Mouse (Mus musculus): ENCODE results near the gene Rab39. TPM values are rescaled to one million over a fixed set of nuclear protein-coding genes. Genes with fewer than 3 reads are reported as not detected.

Gene Rab39
- 3.7 and 3.8 TPM in 2 replicates for polyA plus RNA-seq (2015; fragmentation: Nextera tagmentation; extraction: Ambion mirVana)

DNA sequence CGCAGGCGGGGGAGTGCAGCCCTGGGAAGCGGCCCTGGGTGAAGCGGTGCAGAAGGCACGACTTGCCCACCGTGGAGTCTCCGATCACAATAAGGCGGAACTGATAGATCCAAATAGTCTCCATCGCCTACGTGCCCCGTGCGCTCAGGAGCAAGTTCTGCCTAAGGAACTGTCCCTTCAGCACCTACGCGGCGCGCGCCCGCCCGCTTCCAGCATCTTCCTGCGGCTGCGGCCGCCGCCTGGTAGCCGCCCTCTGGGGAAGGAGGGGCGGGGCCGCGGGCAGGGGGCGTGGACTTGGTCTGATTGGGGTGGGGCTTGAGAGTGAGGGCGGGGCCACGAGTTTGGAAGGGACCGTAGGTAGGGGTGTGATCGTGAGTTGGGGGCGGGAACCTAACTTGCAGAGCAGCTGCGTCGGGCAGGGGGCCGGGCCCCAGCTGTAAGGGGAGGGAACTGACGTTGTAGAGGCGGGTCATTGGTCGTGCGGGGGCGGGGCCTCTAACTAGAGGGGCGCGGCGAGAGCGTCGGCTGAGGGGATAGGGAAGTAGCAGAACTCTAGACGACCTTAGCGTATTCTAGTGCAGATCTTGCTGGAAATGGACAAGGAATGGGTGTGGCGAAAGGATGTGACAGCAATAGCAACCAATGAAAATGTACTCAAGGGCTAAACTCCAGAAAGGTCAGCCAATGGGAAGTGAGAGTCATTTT lies at the start of gene Rab39:
Rab39 (minus strand) TSS at position 241 of the 705 bp plus-strand sequence.
- Histone ChIP-seq H3K4me3 (ENCODE audit: low read length) (peak within 1 kb of the TSS; percentile 79), H3K4me2 (ENCODE audit: low read length) (peak within 1 kb of the TSS; percentile 57), H3K4me1 (ENCODE audit: control insufficient read depth, insufficient read depth, low read depth, low read length) (peaks cover 4% of the 10 kb centered on the region), H3K36me3 (ENCODE audit: control insufficient read depth, insufficient read depth, low read length) (no peaks in the 10 kb centered on the region), H3K9ac (ENCODE audit: low read depth, low read length) (peak within 1 kb of the TSS; percentile 77), H3K27ac (ENCODE audit: low read depth, low read length) (peak within 1 kb of the TSS; percentile 67; the same call in 1 of the 2 replicates), H3K9me3 (ENCODE audit: control insufficient read depth, low read length) (no peaks in the 10 kb centered on the region), H3K27me3 (replicated peaks; ENCODE audit: control insufficient read depth, insufficient read depth, low read length) (no peaks in the 10 kb centered on the region)
- ATAC-seq, result peak; percentile 98
- under 1% methylated on average over 46 of the region's 49 CpGs for WGBS

DNA sequence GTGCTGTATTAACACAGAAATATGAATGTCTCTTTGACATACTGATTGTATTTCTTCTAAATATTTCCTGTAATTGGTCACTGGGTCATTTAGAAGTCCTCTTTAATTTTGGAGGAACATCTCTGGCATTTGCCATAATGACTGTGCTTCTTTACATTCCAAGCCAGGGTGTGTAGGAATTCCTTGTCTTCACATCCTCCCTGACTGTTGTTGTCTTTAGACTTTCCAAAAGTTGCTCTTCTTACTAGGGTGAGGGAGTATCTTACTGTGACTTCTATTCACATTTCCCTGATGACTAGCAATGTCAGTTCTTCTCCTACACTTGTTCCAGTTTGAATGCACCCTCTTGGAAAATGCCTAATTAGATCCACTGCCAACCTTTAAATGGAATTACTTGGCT lies 48.8 kb upstream of the Rab39 start:
- no peaks in the 10 kb centered on the region for H3K36me3 ChIP-seq (ENCODE audit: control insufficient read depth, insufficient read depth, low read length)

GRCm38 (mm10) chr9:53750899-53751298 lies 44.9 kb upstream of the Rab39 start:
- H3K4me3 ChIP-seq (ENCODE audit: low read length), result no peak overlapping the region
- ATAC-seq, result no peak
- H3K27ac ChIP-seq (ENCODE audit: low read depth, low read length), result no peak overlapping the region
- WGBS, result 52% methylated on average over 5 of the region's 5 CpGs
- H3K9me3 ChIP-seq (ENCODE audit: control insufficient read depth, low read length), result no peaks in the 10 kb centered on the region
- H3K27me3 ChIP-seq (replicated peaks; ENCODE audit: control insufficient read depth, insufficient read depth, low read length), result no peaks in the 10 kb centered on the region
- no peak overlapping the region for H3K9ac ChIP-seq (ENCODE audit: low read depth, low read length)
- H3K4me1 ChIP-seq (ENCODE audit: control insufficient read depth, insufficient read depth, low read depth, low read length), result no peaks in the 10 kb centered on the region
- H3K36me3 ChIP-seq (ENCODE audit: control insufficient read depth, insufficient read depth, low read length), result no peaks in the 10 kb centered on the region
- H3K4me2 ChIP-seq (ENCODE audit: low read length), result no peak overlapping the region

More for the DNA sequence above, 48.8 kb upstream of the Rab39 start:
- Histone ChIP-seq H3K27ac (ENCODE audit: low read depth, low read length) (no peak overlapping the region), H3K4me1 (ENCODE audit: control insufficient read depth, insufficient read depth, low read depth, low read length) (no peaks in the 10 kb centered on the region), H3K4me2 (ENCODE audit: low read length) (no peak overlapping the region), H3K9ac (ENCODE audit: low read depth, low read length) (no peak overlapping the region), H3K4me3 (ENCODE audit: low read length) (no peak overlapping the region), H3K27me3 (replicated peaks; ENCODE audit: control insufficient read depth, insufficient read depth, low read length) (no peaks in the 10 kb centered on the region), H3K9me3 (ENCODE audit: control insufficient read depth, low read length) (no peaks in the 10 kb centered on the region)
- ATAC-seq, result no peak

DNA sequence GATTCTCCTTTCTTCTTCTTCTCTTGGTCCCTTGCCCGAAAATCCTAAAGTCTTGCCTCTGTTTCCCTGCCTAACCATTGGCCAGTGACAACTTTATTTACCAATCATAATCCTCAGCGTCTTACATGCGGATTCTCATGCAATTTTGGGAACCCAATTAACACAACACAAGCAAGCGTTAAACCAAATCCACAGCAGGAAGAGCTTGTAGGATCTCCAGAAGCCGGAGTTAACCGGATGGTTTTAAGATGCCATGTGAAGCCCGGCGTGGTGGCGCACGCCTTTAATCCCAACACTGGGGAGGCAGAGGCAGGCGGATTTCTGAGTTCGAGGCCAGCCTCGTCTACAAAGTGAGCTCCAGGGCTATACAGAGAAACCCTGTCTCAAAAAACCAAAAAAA lies 44.4 kb upstream of the Rab39 start:
- 88% methylated on average over 13 of the region's 13 CpGs for WGBS
- Histone ChIP-seq H3K4me1 (ENCODE audit: control insufficient read depth, insufficient read depth, low read depth, low read length) (no peaks in the 10 kb centered on the region), H3K36me3 (ENCODE audit: control insufficient read depth, insufficient read depth, low read length) (no peaks in the 10 kb centered on the region), H3K9ac (ENCODE audit: low read depth, low read length) (no peak overlapping the region), H3K9me3 (ENCODE audit: control insufficient read depth, low read length) (no peaks in the 10 kb centered on the region), H3K27ac (ENCODE audit: low read depth, low read length) (no peak overlapping the region), H3K27me3 (replicated peaks; ENCODE audit: control insufficient read depth, insufficient read depth, low read length) (no peaks in the 10 kb centered on the region), H3K4me3 (ENCODE audit: low read length) (no peak overlapping the region), H3K4me2 (ENCODE audit: low read length) (no peak overlapping the region)
- ATAC-seq, result no peak

DNA sequence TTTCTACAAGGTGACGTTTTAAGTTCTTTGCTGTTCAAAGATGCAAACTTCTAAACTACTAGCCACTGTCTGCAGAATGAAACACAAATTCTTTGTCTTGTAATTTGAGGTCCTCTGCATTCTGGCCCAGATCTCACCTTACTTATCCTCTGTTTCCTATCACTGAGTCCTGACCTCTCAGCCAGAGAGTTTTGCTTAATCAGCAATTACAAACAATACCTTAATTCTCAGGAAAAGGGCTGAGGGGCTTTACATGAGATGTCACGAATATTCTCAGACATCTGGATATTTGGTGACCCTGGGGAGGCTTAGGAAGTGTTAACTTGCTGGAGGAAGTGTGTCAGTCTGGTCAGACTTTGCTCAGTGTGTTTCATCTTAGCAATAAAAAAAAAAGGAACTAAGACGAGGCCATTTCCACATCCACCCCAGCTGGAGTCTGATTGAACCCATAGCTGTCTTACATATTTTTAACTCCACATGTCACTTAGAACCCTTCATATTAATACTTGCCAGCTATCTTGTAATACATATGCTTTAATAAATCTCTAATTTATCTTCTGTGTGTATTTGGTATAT lies 34.9 kb upstream of the Rab39 start:
- Histone ChIP-seq H3K36me3 (ENCODE audit: control insufficient read depth, insufficient read depth, low read length) (no peaks in the 10 kb centered on the region), H3K27ac (ENCODE audit: low read depth, low read length) (no peak overlapping the region), H3K4me2 (ENCODE audit: low read length) (no peak overlapping the region), H3K9ac (ENCODE audit: low read depth, low read length) (no peak overlapping the region), H3K9me3 (ENCODE audit: control insufficient read depth, low read length) (no peaks in the 10 kb centered on the region), H3K4me3 (ENCODE audit: low read length) (no peak overlapping the region), H3K4me1 (ENCODE audit: control insufficient read depth, insufficient read depth, low read depth, low read length) (no peaks in the 10 kb centered on the region), H3K27me3 (replicated peaks; ENCODE audit: control insufficient read depth, insufficient read depth, low read length) (no peaks in the 10 kb centered on the region)
- 68% methylated on average over 3 of the region's 3 CpGs for WGBS
- no peak for ATAC-seq

- peak overlapping the region; percentile 67; the same call in 1 of the 2 replicates for H3K27ac ChIP-seq (ENCODE audit: low read depth, low read length)
- no peaks in the 10 kb centered on the region for H3K9me3 ChIP-seq (ENCODE audit: control insufficient read depth, low read length)
- ATAC-seq, result peak; percentile 24
- peak overlapping the region; percentile 79 for H3K4me3 ChIP-seq (ENCODE audit: low read length)
- peak overlapping the region; percentile 77 for H3K9ac ChIP-seq (ENCODE audit: low read depth, low read length)
- H3K36me3 ChIP-seq (ENCODE audit: control insufficient read depth, insufficient read depth, low read length), result no peaks in the 10 kb centered on the region
- H3K27me3 ChIP-seq (replicated peaks; ENCODE audit: control insufficient read depth, insufficient read depth, low read length), result no peaks in the 10 kb centered on the region
- 0% methylated on average over 22 of the region's 28 CpGs for WGBS
- H3K4me1 ChIP-seq (ENCODE audit: control insufficient read depth, insufficient read depth, low read depth, low read length), result peaks cover 4% of the 10 kb centered on the region
- peak overlapping the region; percentile 57 for H3K4me2 ChIP-seq (ENCODE audit: low read length)
These were observed 491 bp downstream of the Rab39 start for GRCm38 (mm10) chr9:53705491-53705991.

DNA sequence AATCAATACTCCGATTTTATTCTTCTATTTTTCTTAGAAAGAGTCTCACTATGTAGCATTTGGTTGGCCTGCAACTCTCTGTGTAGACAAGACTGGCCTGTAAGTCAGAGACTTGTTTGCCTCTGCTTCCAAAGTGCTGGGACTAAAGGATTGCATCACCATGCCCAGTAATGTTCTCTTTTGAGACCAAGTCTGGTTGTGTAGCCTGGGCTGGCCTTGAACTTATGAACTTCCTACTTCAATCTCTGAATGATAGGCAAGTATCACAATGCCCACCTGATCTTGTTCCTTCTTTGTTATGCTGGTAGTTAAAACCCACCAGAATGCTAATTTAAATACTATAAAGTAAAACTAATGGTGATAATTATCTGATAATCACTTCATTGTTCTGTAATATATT lies 3.0 kb downstream of the Rab39 start:
- no peaks in the 10 kb centered on the region for H3K27me3 ChIP-seq (replicated peaks; ENCODE audit: control insufficient read depth, insufficient read depth, low read length)
- H3K9me3 ChIP-seq (ENCODE audit: control insufficient read depth, low read length), result no peaks in the 10 kb centered on the region
- H3K4me1 ChIP-seq (ENCODE audit: control insufficient read depth, insufficient read depth, low read depth, low read length), result peaks cover 4% of the 10 kb centered on the region
- H3K4me2 ChIP-seq (ENCODE audit: low read length), result no peak overlapping the region
- WGBS, result 97% methylated on average over 1 of the region's 1 CpGs
- H3K9ac ChIP-seq (ENCODE audit: low read depth, low read length), result no peak overlapping the region
- no peak for ATAC-seq
- no peak overlapping the region for H3K27ac ChIP-seq (ENCODE audit: low read depth, low read length)
- H3K4me3 ChIP-seq (ENCODE audit: low read length), result no peak overlapping the region
- no peaks in the 10 kb centered on the region for H3K36me3 ChIP-seq (ENCODE audit: control insufficient read depth, insufficient read depth, low read length)

GRCm38 (mm10) chr9:53700496-53700895 lies 5.5 kb downstream of the Rab39 start:
- Histone ChIP-seq H3K4me3 (ENCODE audit: low read length) (no peak overlapping the region), H3K27me3 (replicated peaks; ENCODE audit: control insufficient read depth, insufficient read depth, low read length) (no peaks in the 10 kb centered on the region), H3K4me2 (ENCODE audit: low read length) (no peak overlapping the region), H3K4me1 (ENCODE audit: control insufficient read depth, insufficient read depth, low read depth, low read length) (peaks cover 4% of the 10 kb centered on the region), H3K9ac (ENCODE audit: low read depth, low read length) (no peak overlapping the region), H3K27ac (ENCODE audit: low read depth, low read length) (no peak overlapping the region), H3K9me3 (ENCODE audit: control insufficient read depth, low read length) (no peaks in the 10 kb centered on the region), H3K36me3 (ENCODE audit: control insufficient read depth, insufficient read depth, low read length) (no peaks in the 10 kb centered on the region)
- WGBS, result 75% methylated on average over 4 of the region's 4 CpGs
- no peak for ATAC-seq

- Histone ChIP-seq H3K9ac (ENCODE audit: low read depth, low read length) (no peak overlapping the region), H3K27me3 (replicated peaks; ENCODE audit: control insufficient read depth, insufficient read depth, low read length) (no peaks in the 10 kb centered on the region), H3K9me3 (ENCODE audit: control insufficient read depth, low read length) (no peaks in the 10 kb centered on the region), H3K27ac (ENCODE audit: low read depth, low read length) (no peak overlapping the region), H3K4me3 (ENCODE audit: low read length) (no peak overlapping the region), H3K36me3 (ENCODE audit: control insufficient read depth, insufficient read depth, low read length) (no peaks in the 10 kb centered on the region), H3K4me2 (ENCODE audit: low read length) (no peak overlapping the region), H3K4me1 (ENCODE audit: control insufficient read depth, insufficient read depth, low read depth, low read length) (no peaks in the 10 kb centered on the region)
- no peak for ATAC-seq
- 90% methylated on average over 5 of the region's 5 CpGs for WGBS
These were observed 10.2 kb downstream of the Rab39 start for GRCm38 (mm10) chr9:53695846-53696245.
